Mouse (Mus musculus) splenic B cell, adult 2 months (primary cell): ENCODE results near the gene Slamf1.
"Not testable (repeated sequence)": the region's sequence is repeated elsewhere in the genome, so short reads cannot be mapped to it uniquely, and the experiment has no call there.

Experiments used
- DNase-seq: peaks from one replicate; pipeline ENCODE4 v3.0.0-alpha.2; 2011; ENCODE audit warnings: low read depth, low spot score
- H3K27me3 ChIP-seq: 2 replicates; pipeline ENCODE4 v1.6.1; 2012; ENCODE audit warnings: mild to moderate bottlenecking, low read length, moderate library complexity, mixed read lengths; ENCODE audit not compliant: control insufficient read depth, poor library complexity, insufficient read depth, severe bottlenecking
- H3K36me3 ChIP-seq: 2 replicates; pipeline ENCODE4 v1.6.1; 2012; ENCODE audit warnings: mild to moderate bottlenecking, low read length, moderate library complexity, mixed read lengths; ENCODE audit not compliant: control insufficient read depth, poor library complexity, insufficient read depth, severe bottlenecking

The Slamf1 gene

DNA sequence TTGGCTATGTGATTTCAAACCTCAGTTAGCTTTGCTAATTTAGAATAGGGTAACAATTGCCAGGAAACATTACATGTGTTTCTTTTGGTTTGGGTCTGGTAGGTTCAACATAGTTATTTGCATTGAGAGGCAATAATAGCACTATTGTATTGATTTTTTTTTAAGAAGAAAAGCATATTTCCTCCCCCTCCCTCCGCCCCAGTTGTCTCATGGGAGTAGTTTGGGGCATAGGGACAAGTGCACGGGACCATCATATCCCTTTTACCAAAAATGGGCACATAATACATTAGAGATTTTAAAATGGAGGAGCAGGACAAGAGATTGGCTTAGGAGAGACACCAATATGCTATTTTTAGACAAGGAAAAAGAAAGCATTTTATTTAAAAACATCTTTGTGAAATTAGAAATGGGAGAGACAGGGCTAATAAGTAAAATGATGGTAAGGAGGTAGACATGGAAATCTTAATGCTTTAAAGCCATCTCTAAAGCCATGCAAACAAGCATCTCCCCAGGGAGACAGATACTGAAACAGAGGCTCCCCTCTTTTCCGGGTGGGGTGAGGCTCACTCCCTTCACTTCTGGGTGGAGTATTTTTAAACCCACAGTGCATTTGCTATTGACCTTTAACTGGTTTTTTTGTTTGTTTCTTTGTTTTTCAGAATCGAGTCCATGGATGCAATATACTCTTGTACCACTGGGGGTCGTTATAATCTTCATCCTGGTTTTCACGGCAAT lies 20.5 kb downstream of the Slamf1 start:
- H3K27me3 ChIP-seq = no peaks in the 10 kb centered on the region
- peaks cover 14% of the 10 kb centered on the region for H3K36me3 ChIP-seq
- DNase-seq = peak; percentile 76

- H3K27me3 ChIP-seq = no peaks in the 10 kb centered on the region
- peaks cover 18% of the 10 kb centered on the region for H3K36me3 ChIP-seq
- DNase-seq = no peak
These were observed 21.7 kb downstream of the Slamf1 start for GRCm38 (mm10) chr1:171788461-171789283.

GRCm38 (mm10) chr1:171789407-171789806 lies 22.5 kb downstream of the Slamf1 start:
- H3K36me3 ChIP-seq = peaks cover 18% of the 10 kb centered on the region
- no peak for DNase-seq
- H3K27me3 ChIP-seq = no peaks in the 10 kb centered on the region

- DNase-seq = no peak
- Histone ChIP-seq H3K36me3 (peaks cover 18% of the 10 kb centered on the region), H3K27me3 (no peaks in the 10 kb centered on the region)
These were observed 24.6 kb downstream of the Slamf1 start for GRCm38 (mm10) chr1:171791491-171791890.

DNA sequence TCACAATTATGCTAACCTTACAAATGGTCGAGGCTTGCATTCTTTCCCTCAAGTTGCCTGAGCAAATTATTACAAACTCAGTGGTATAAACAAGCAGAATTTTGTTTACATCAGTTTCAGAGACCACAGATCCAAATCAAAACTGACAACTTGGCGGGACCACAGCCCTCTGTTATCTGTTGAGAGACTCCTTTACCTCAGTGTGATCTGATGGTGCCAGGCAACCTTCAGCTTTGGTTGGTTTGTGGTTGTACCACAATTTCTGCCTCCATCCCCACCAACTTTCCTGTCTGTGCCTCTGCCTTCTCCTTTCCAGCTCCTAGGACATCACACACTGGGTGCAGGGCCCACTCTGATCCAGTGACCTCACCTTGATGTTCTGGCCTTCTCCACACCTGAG lies 29.3 kb downstream of the Slamf1 start:
- Histone ChIP-seq H3K36me3 (peaks cover 24% of the 10 kb centered on the region), H3K27me3 (no peaks in the 10 kb centered on the region)
- no peak for DNase-seq

- no peak for DNase-seq
- H3K27me3 ChIP-seq = no peaks in the 10 kb centered on the region
- peaks cover 20% of the 10 kb centered on the region for H3K36me3 ChIP-seq
These were observed 30.9 kb downstream of the Slamf1 start for GRCm38 (mm10) chr1:171797840-171798239.

DNA sequence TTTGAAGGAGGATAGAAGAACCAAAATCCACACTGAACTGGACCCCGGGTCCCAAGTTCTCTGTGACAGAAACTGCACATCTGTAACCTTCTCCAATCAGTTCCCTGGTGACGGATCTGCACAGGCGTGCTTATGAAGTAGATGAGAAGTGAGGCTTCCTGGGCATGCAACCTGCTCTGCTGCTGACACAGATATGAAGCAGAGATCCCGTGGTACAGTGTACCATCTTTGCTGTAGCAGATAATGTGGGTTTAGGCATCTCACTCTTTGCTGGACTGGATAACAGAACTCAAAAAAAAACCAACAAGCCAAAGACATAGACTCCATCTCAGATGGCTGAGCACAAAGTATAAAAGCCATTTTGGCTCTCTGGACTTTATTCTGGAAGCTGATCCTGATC lies 32.7 kb downstream of the Slamf1 start:
- Histone ChIP-seq H3K27me3 (no peaks in the 10 kb centered on the region), H3K36me3 (peaks cover 18% of the 10 kb centered on the region)
- DNase-seq = no peak

DNA sequence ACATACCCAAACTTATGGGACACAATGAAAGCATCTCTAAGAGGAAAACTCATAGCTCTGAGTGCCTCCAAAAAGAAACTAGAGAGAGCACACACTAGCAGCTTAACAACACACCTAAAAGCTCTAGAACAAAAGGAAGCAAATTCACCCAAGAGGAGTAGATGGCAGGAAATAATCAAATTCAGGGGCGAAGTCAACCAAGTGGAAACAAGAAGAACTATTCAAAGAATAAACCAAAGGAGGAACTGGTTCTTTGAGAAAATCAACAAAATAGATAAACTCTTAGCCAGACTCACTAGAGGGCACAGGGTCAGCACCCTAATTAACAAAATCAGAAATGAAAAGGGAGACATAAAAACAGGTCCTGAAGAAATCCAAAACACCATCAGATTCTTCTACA lies 44.1 kb downstream of the Slamf1 start:
- H3K27me3 ChIP-seq = not testable (repeated sequence)
- peak; percentile 19 for DNase-seq

DNA sequence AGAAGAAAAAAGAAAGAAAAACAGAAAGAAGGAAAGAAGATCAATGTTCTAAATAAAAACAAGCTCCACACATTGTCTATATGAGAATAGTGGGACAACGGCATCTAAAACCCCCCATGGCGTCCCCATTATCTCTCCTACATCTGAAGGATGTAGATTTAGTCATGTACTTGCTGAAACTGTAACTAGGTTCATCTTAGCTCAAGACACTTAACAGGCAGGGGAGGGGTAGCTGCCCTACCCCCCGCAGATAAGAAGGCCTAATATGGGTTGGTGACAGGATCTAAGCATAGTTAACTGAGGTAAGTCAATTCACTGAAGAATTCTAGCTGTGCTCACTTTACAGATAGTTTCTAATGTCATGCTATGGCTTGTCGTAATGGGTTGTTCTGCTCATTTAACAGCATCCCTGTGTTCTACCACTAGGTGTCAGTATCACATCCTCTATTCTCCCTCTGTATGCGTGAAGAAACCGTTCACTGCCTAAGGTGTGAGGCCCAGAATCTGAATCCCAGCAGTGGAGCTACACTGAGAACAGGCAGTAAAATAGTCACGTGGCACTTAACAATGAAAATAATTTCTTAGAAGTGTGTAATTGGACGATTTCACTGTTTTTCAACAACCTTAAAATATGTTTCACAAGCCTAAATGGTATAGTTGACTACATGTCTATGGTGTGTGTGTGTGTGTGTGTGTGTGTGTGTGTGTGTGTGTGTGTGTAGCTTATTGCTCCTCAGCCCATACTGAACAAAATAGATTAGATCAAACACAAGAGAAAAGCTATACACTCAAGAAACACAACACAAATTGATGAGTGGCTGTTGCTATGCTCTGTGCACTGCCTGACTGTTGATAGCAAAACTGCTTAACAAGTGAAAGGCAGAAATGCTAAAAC lies 48.9 kb downstream of the Slamf1 start:
- Histone ChIP-seq H3K27me3 (no peaks in the 10 kb centered on the region), H3K36me3 (no peaks in the 10 kb centered on the region)
- peak; percentile 91 for DNase-seq

More for the DNA sequence above, 44.1 kb downstream of the Slamf1 start:
- not testable (repeated sequence) for H3K36me3 ChIP-seq

- Histone ChIP-seq H3K36me3 (no peaks in the 10 kb centered on the region), H3K27me3 (no peaks in the 10 kb centered on the region)
- no peak for DNase-seq
These were observed 50.1 kb downstream of the Slamf1 start for GRCm38 (mm10) chr1:171816991-171817390.

GRCm38 (mm10) chr1:171821331-171821730 lies 54.4 kb downstream of the Slamf1 start:
- no peaks in the 10 kb centered on the region for H3K36me3 ChIP-seq
- DNase-seq = peak; percentile 46
- no peaks in the 10 kb centered on the region for H3K27me3 ChIP-seq

DNA sequence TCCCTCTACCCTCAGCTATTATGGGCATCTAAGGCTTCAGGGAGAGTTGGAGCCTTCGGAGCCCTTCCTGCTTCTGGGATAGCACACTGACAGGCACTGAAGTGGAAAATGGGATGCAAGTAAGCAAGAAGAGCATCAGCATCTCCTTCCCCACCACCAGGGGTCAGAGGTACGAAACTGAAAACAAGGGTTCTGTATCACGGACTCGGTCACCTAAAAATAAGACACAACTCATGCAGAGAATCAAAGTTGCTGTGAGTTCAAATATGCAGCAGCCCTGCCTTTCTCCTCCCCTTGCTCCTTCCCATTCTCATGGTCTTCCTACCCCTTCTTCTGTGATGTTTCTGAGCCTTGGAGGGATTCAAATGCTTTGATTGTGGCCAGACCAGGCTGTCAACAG lies 58.5 kb downstream of the Slamf1 start:
- Histone ChIP-seq H3K36me3 (no peaks in the 10 kb centered on the region), H3K27me3 (no peaks in the 10 kb centered on the region)
- peak; percentile 44 for DNase-seq

DNA sequence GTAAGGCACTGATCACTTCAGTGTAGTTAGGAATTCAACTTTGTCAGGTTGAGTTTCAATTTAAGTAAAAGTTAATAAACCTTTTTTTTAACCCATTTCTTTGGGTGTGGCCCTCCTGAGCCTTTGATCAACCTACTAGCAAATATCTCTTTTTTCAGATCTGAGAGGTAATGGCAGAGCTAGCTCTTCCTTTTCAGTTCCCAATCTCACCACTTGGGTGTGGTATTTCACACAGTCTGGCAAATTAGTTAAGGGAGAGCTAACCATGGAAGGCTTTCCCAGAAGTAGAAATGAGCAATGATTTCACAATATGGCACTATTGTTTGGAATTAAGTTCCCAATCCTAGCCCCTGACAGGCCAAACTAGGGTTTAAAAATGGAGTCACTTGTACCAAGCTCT lies 59.2 kb downstream of the Slamf1 start:
- peak; percentile 68 for DNase-seq
- H3K27me3 ChIP-seq = no peaks in the 10 kb centered on the region
- H3K36me3 ChIP-seq = no peaks in the 10 kb centered on the region

GRCm38 (mm10) chr1:171827674-171828073 lies 60.7 kb downstream of the Slamf1 start:
- Histone ChIP-seq H3K27me3 (no peaks in the 10 kb centered on the region), H3K36me3 (no peaks in the 10 kb centered on the region)
- DNase-seq = peak; percentile 78
